Mouse (Mus musculus): ENCODE measurements around the gene Polr1d. TPM values are rescaled to one million over a fixed set of nuclear protein-coding genes. Genes with fewer than 3 reads are reported as not detected.
A peak's percentile ranks its signal among the peaks of the same experiment; 100 is the strongest.

Gene Polr1d
- polyA plus RNA-seq, 1 experiment, result 136 TPM

- H3K4me3 ChIP-seq (ENCODE audit: control insufficient read depth, low read depth, low read length), result no peak overlapping the region
- TF ChIP-seq POLR2A (IDR thresholded peaks at IDR 0.05; ENCODE audit: control insufficient read depth, low read depth, low read length), result no peak
- no peak for TF ChIP-seq CTCF (IDR thresholded peaks at IDR 0.05; ENCODE audit: control insufficient read depth, insufficient read depth, insufficient replicate concordance, low read depth, low read length)
- H3K27ac ChIP-seq (ENCODE audit: control insufficient read depth, insufficient read depth, low read depth, low read length), result no peak overlapping the region
- H3K27me3 ChIP-seq (ENCODE audit: control insufficient read depth, insufficient read depth, low read length), result no peaks in the 10 kb centered on the region
- H3K4me1 ChIP-seq (ENCODE audit: control insufficient read depth, insufficient read depth, low read length), result peaks cover 4% of the 10 kb centered on the region
- H3K36me3 ChIP-seq (ENCODE audit: control insufficient read depth, insufficient read depth, low read length), result no peaks in the 10 kb centered on the region
Measured at GRCm38 (mm10) chr5:147135994-147136393, 59.1 kb downstream of the Polr1d start.

- H3K4me1 ChIP-seq (ENCODE audit: control insufficient read depth, insufficient read depth, low read length), result no peaks in the 10 kb centered on the region
- H3K27me3 ChIP-seq (ENCODE audit: control insufficient read depth, insufficient read depth, low read length), result no peaks in the 10 kb centered on the region
- TF ChIP-seq POLR2A (IDR thresholded peaks at IDR 0.05; ENCODE audit: control insufficient read depth, low read depth, low read length) (no peak), CTCF (IDR thresholded peaks at IDR 0.05; ENCODE audit: control insufficient read depth, insufficient read depth, insufficient replicate concordance, low read depth, low read length) (no peak)
Measured at GRCm38 (mm10) chr5:147147340-147147739, 70.5 kb downstream of the Polr1d start.

GRCm38 (mm10) chr5:147154806-147155371 lies 78.0 kb downstream of the Polr1d start:
- Histone ChIP-seq H3K36me3 (ENCODE audit: control insufficient read depth, insufficient read depth, low read length) (no peaks in the 10 kb centered on the region), H3K4me3 (ENCODE audit: control insufficient read depth, low read depth, low read length) (no peak overlapping the region), H3K4me1 (ENCODE audit: control insufficient read depth, insufficient read depth, low read length) (no peaks in the 10 kb centered on the region), H3K27ac (ENCODE audit: control insufficient read depth, insufficient read depth, low read depth, low read length) (no peak overlapping the region), H3K27me3 (ENCODE audit: control insufficient read depth, insufficient read depth, low read length) (no peaks in the 10 kb centered on the region)
- TF ChIP-seq POLR2A (IDR thresholded peaks at IDR 0.05; ENCODE audit: control insufficient read depth, low read depth, low read length), result no peak

More at GRCm38 (mm10) chr5:147147340-147147739, 70.5 kb downstream of the Polr1d start:
- no peaks in the 10 kb centered on the region for H3K36me3 ChIP-seq (ENCODE audit: control insufficient read depth, insufficient read depth, low read length)
- no peak overlapping the region for H3K4me3 ChIP-seq (ENCODE audit: control insufficient read depth, low read depth, low read length)
- no peak overlapping the region for H3K27ac ChIP-seq (ENCODE audit: control insufficient read depth, insufficient read depth, low read depth, low read length)

GRCm38 (mm10) chr5:147155449-147156133 lies 78.7 kb downstream of the Polr1d start:
- Histone ChIP-seq H3K27ac (ENCODE audit: control insufficient read depth, insufficient read depth, low read depth, low read length) (no peak overlapping the region), H3K4me1 (ENCODE audit: control insufficient read depth, insufficient read depth, low read length) (no peaks in the 10 kb centered on the region), H3K27me3 (ENCODE audit: control insufficient read depth, insufficient read depth, low read length) (no peaks in the 10 kb centered on the region), H3K4me3 (ENCODE audit: control insufficient read depth, low read depth, low read length) (no peak overlapping the region), H3K36me3 (ENCODE audit: control insufficient read depth, insufficient read depth, low read length) (no peaks in the 10 kb centered on the region)
- TF ChIP-seq POLR2A (IDR thresholded peaks at IDR 0.05; ENCODE audit: control insufficient read depth, low read depth, low read length) (no peak), CTCF (IDR thresholded peaks at IDR 0.05; ENCODE audit: control insufficient read depth, insufficient read depth, insufficient replicate concordance, low read depth, low read length) (no peak)

GRCm38 (mm10) chr5:147156376-147156775 lies 79.5 kb downstream of the Polr1d start:
- Histone ChIP-seq H3K27ac (ENCODE audit: control insufficient read depth, insufficient read depth, low read depth, low read length) (no peak overlapping the region), H3K27me3 (ENCODE audit: control insufficient read depth, insufficient read depth, low read length) (no peaks in the 10 kb centered on the region), H3K4me3 (ENCODE audit: control insufficient read depth, low read depth, low read length) (no peak overlapping the region), H3K36me3 (ENCODE audit: control insufficient read depth, insufficient read depth, low read length) (no peaks in the 10 kb centered on the region), H3K4me1 (ENCODE audit: control insufficient read depth, insufficient read depth, low read length) (no peaks in the 10 kb centered on the region)
- no peak for TF ChIP-seq POLR2A (IDR thresholded peaks at IDR 0.05; ENCODE audit: control insufficient read depth, low read depth, low read length)
- no peak for TF ChIP-seq CTCF (IDR thresholded peaks at IDR 0.05; ENCODE audit: control insufficient read depth, insufficient read depth, insufficient replicate concordance, low read depth, low read length)

- H3K4me3 ChIP-seq (ENCODE audit: control insufficient read depth, low read depth, low read length), result peak overlapping the region; percentile 22
- H3K36me3 ChIP-seq (ENCODE audit: control insufficient read depth, insufficient read depth, low read length), result no peaks in the 10 kb centered on the region
- H3K27ac ChIP-seq (ENCODE audit: control insufficient read depth, insufficient read depth, low read depth, low read length), result no peak overlapping the region
- H3K27me3 ChIP-seq (ENCODE audit: control insufficient read depth, insufficient read depth, low read length), result no peaks in the 10 kb centered on the region
- H3K4me1 ChIP-seq (ENCODE audit: control insufficient read depth, insufficient read depth, low read length), result no peaks in the 10 kb centered on the region
- TF ChIP-seq CTCF (IDR thresholded peaks at IDR 0.05; ENCODE audit: control insufficient read depth, insufficient read depth, insufficient replicate concordance, low read depth, low read length) (no peak), POLR2A (IDR thresholded peaks at IDR 0.05; ENCODE audit: control insufficient read depth, low read depth, low read length) (no peak)
Measured at GRCm38 (mm10) chr5:147157441-147157840, 80.6 kb downstream of the Polr1d start.

GRCm38 (mm10) chr5:147159320-147159719 lies 82.5 kb downstream of the Polr1d start:
- Histone ChIP-seq H3K27ac (ENCODE audit: control insufficient read depth, insufficient read depth, low read depth, low read length) (no peak overlapping the region), H3K27me3 (ENCODE audit: control insufficient read depth, insufficient read depth, low read length) (no peaks in the 10 kb centered on the region), H3K4me1 (ENCODE audit: control insufficient read depth, insufficient read depth, low read length) (no peaks in the 10 kb centered on the region), H3K36me3 (ENCODE audit: control insufficient read depth, insufficient read depth, low read length) (no peaks in the 10 kb centered on the region), H3K4me3 (ENCODE audit: control insufficient read depth, low read depth, low read length) (peak overlapping the region; percentile 68)
- TF ChIP-seq POLR2A (IDR thresholded peaks at IDR 0.05; ENCODE audit: control insufficient read depth, low read depth, low read length) (no peak), CTCF (IDR thresholded peaks at IDR 0.05; ENCODE audit: control insufficient read depth, insufficient read depth, insufficient replicate concordance, low read depth, low read length) (no peak)

Measured in testis, adult 2 months (tissue).